Mouse (Mus musculus): ENCODE measurements at regions not wholly inside any gene's neighbourhood (a gene's known extent, or its start where the extent isn't known, plus 50 kb on each side); places are given as distances from the start of the nearest gene placed in this dataset.

GRCm38 (mm10) chr2:137808401-137809230, 447.7 kb upstream of the Btbd3 start:
- H3K36me3 ChIP-seq (replicated peaks; ENCODE audit: control insufficient read depth, insufficient read depth), result no peaks in the 10 kb centered on the region
- DNase-seq (ENCODE audit: low spot score), result peak; percentile 58

GRCm38 (mm10) chr2:137807594-137808295, 448.6 kb upstream of the Btbd3 start:
- no peak for DNase-seq (ENCODE audit: low spot score)
- WGBS, result 58% methylated on average over 5 of the region's 5 CpGs

More at GRCm38 (mm10) chr2:137808401-137809230, 447.7 kb upstream of the Btbd3 start:
- Histone ChIP-seq H3K9ac (peak overlapping the region; percentile 40), H3K4me3 (replicated peaks; ENCODE audit: low read length) (peak overlapping the region; percentile 16), H3K27ac (peak overlapping the region; percentile 16; the same call in 1 of the 2 replicates), H3K9me3 (ENCODE audit: control insufficient read depth, low read length) (no peaks in the 10 kb centered on the region), H3K4me1 (replicated peaks; ENCODE audit: control insufficient read depth, insufficient read depth, low read length) (no peaks in the 10 kb centered on the region), H3K4me2 (replicated peaks) (peak overlapping the region; percentile 46), H3K27me3 (ENCODE audit: control insufficient read depth, insufficient read depth, low read length) (no peaks in the 10 kb centered on the region)
- WGBS, result 39% methylated on average over 13 of the region's 13 CpGs
- peak; percentile 66 for ATAC-seq (ENCODE audit: low FRiP score)

DNA sequence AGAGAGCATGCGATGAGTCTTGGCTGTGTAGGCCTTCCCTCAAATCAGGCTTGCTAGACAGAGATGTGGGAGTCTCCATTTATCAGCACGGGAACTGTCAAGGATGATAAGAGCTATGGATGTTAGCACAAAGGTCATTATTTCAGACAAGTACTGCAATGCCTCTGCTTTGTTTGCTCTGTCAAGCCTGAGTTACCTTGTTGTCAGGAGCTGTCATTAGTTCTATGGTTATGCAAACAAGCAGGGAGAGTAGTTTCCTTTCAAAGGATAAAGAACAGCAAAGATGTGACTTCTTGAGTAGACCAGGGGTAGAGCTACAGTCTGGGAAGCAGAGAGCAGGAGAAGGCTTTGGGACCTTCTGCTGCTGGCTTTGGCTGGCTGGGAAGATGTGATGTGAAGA, 461.5 kb upstream of the Btbd3 start:
- Histone ChIP-seq H3K4me3 (replicated peaks; ENCODE audit: low read length) (no peak overlapping the region), H3K4me2 (replicated peaks) (no peak overlapping the region), H3K4me1 (replicated peaks; ENCODE audit: control insufficient read depth, insufficient read depth, low read length) (no peaks in the 10 kb centered on the region), H3K27me3 (ENCODE audit: control insufficient read depth, insufficient read depth, low read length) (no peaks in the 10 kb centered on the region), H3K27ac (no peak overlapping the region), H3K36me3 (replicated peaks; ENCODE audit: control insufficient read depth, insufficient read depth) (no peaks in the 10 kb centered on the region), H3K9ac (no peak overlapping the region), H3K9me3 (ENCODE audit: control insufficient read depth, low read length) (no peaks in the 10 kb centered on the region)
- DNase-seq (ENCODE audit: low spot score), result no peak
- 12% methylated on average over 2 of the region's 2 CpGs for WGBS
- ATAC-seq (ENCODE audit: low FRiP score), result no peak

More at GRCm38 (mm10) chr2:137807594-137808295, 448.6 kb upstream of the Btbd3 start:
- Histone ChIP-seq H3K27ac (no peak overlapping the region), H3K4me1 (replicated peaks; ENCODE audit: control insufficient read depth, insufficient read depth, low read length) (no peaks in the 10 kb centered on the region), H3K27me3 (ENCODE audit: control insufficient read depth, insufficient read depth, low read length) (no peaks in the 10 kb centered on the region), H3K9me3 (ENCODE audit: control insufficient read depth, low read length) (no peaks in the 10 kb centered on the region), H3K4me2 (replicated peaks) (no peak overlapping the region), H3K36me3 (replicated peaks; ENCODE audit: control insufficient read depth, insufficient read depth) (no peaks in the 10 kb centered on the region), H3K4me3 (replicated peaks; ENCODE audit: low read length) (no peak overlapping the region), H3K9ac (peak overlapping the region; percentile 40; the same call in 1 of the 2 replicates)
- no peak for ATAC-seq (ENCODE audit: low FRiP score)

GRCm38 (mm10) chr2:137784091-137784490, 472.3 kb upstream of the Btbd3 start:
- no peaks in the 10 kb centered on the region for H3K27me3 ChIP-seq (ENCODE audit: control insufficient read depth, insufficient read depth, low read length)
- ATAC-seq (ENCODE audit: low FRiP score), result no peak
- H3K9ac ChIP-seq, result no peak overlapping the region
- H3K4me2 ChIP-seq (replicated peaks), result no peak overlapping the region
- 88% methylated on average over 6 of the region's 6 CpGs for WGBS
- DNase-seq (ENCODE audit: low spot score), result no peak
- H3K27ac ChIP-seq, result no peak overlapping the region
- no peaks in the 10 kb centered on the region for H3K9me3 ChIP-seq (ENCODE audit: control insufficient read depth, low read length)
- H3K4me1 ChIP-seq (replicated peaks; ENCODE audit: control insufficient read depth, insufficient read depth, low read length), result no peaks in the 10 kb centered on the region
- no peak overlapping the region for H3K4me3 ChIP-seq (replicated peaks; ENCODE audit: low read length)
- no peaks in the 10 kb centered on the region for H3K36me3 ChIP-seq (replicated peaks; ENCODE audit: control insufficient read depth, insufficient read depth)

- Histone ChIP-seq H3K27ac (no peak overlapping the region), H3K27me3 (ENCODE audit: control insufficient read depth, insufficient read depth, low read length) (no peaks in the 10 kb centered on the region), H3K4me2 (replicated peaks) (no peak overlapping the region), H3K4me3 (replicated peaks; ENCODE audit: low read length) (no peak overlapping the region), H3K9ac (no peak overlapping the region), H3K4me1 (replicated peaks; ENCODE audit: control insufficient read depth, insufficient read depth, low read length) (no peaks in the 10 kb centered on the region), H3K36me3 (replicated peaks; ENCODE audit: control insufficient read depth, insufficient read depth) (no peaks in the 10 kb centered on the region), H3K9me3 (ENCODE audit: control insufficient read depth, low read length) (no peaks in the 10 kb centered on the region)
- ATAC-seq (ENCODE audit: low FRiP score) (no peak), DNase-seq (ENCODE audit: low spot score) (no peak)
- 97% methylated on average over 3 of the region's 3 CpGs for WGBS
Observed at GRCm38 (mm10) chr2:137777430-137777829, 478.9 kb upstream of the Btbd3 start.

DNA sequence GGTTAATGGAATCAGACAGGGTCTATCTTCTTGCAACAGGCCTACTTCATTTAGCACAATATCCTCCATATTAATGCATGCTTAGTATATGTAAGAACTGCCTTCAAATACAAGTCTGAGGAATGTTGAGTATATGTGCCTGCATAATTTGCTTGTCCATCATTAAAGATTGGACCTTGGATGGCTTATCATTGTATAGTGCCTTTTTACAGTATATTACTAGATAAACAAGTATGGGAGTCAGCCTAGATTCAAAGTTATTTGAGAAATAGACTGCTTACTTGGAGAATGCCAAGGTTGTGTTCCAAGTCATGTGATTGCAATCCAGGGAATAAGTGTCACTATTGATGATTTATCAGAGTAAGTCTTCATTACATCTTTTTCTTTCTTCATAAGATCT, 491.6 kb upstream of the Btbd3 start:
- no peak overlapping the region for H3K9ac ChIP-seq
- H3K4me3 ChIP-seq (replicated peaks; ENCODE audit: low read length), result no peak overlapping the region
- H3K4me1 ChIP-seq (replicated peaks; ENCODE audit: control insufficient read depth, insufficient read depth, low read length), result no peaks in the 10 kb centered on the region
- DNase-seq (ENCODE audit: low spot score) (no peak), ATAC-seq (ENCODE audit: low FRiP score) (no peak)
- H3K27me3 ChIP-seq (ENCODE audit: control insufficient read depth, insufficient read depth, low read length), result no peaks in the 10 kb centered on the region
- H3K27ac ChIP-seq, result no peak overlapping the region
- no peaks in the 10 kb centered on the region for H3K36me3 ChIP-seq (replicated peaks; ENCODE audit: control insufficient read depth, insufficient read depth)
- no peaks in the 10 kb centered on the region for H3K9me3 ChIP-seq (ENCODE audit: control insufficient read depth, low read length)
- H3K4me2 ChIP-seq (replicated peaks), result no peak overlapping the region

DNA sequence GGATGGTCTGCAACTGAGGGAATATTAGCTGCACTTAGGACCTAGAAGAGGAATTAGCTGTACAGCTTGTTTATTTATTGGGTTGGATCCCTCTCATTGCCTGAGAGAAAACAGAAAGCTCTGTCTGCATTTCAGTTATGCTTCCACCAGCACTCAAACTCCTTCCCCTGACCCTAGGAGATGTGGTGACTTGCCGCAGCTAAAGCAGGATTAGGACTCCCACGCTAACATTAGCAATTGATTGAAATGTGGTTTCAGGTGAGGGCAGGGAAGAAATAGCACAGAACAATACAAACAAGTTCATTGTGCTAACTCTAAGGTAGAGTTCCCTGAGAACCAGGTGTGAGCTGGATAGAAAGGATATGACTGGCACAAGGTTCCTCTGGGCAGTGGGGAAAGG, 496.9 kb upstream of the Btbd3 start:
- Histone ChIP-seq H3K4me2 (replicated peaks) (no peak overlapping the region), H3K4me1 (replicated peaks; ENCODE audit: control insufficient read depth, insufficient read depth, low read length) (peaks cover 12% of the 10 kb centered on the region), H3K27me3 (ENCODE audit: control insufficient read depth, insufficient read depth, low read length) (no peaks in the 10 kb centered on the region), H3K4me3 (replicated peaks; ENCODE audit: low read length) (no peak overlapping the region), H3K9ac (no peak overlapping the region), H3K9me3 (ENCODE audit: control insufficient read depth, low read length) (no peaks in the 10 kb centered on the region), H3K36me3 (replicated peaks; ENCODE audit: control insufficient read depth, insufficient read depth) (no peaks in the 10 kb centered on the region), H3K27ac (no peak overlapping the region)
- DNase-seq (ENCODE audit: low spot score), result no peak
- no peak for ATAC-seq (ENCODE audit: low FRiP score)
- WGBS, result 89% methylated on average over 2 of the region's 2 CpGs

DNA sequence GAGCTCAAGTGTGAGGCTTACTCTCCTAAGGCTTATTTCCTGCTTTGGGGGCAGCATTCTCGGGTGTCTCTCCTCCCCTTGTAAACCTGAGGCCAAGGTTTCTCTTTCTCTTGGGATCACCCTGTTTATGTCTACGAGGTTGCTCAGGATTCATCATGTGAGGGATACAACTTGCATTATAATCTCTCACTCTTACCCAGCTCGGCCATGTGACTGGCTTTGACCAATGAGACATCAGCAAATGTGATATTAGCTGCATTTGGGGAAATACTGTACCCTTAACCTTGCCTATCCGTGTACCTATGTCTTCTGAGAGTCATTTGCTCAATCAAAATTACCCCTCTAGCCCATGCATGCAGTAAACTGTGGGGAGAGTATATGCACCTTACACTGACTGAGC, 498.0 kb upstream of the Btbd3 start:
- 84% methylated on average over 4 of the region's 4 CpGs for WGBS

More for the DNA sequence above, 498.0 kb upstream of the Btbd3 start:
- H3K9ac ChIP-seq, result no peak overlapping the region
- H3K27me3 ChIP-seq (ENCODE audit: control insufficient read depth, insufficient read depth, low read length), result no peaks in the 10 kb centered on the region
- no peak for ATAC-seq (ENCODE audit: low FRiP score)
- H3K4me3 ChIP-seq (replicated peaks; ENCODE audit: low read length), result no peak overlapping the region
- H3K4me2 ChIP-seq (replicated peaks), result no peak overlapping the region
- peaks cover 12% of the 10 kb centered on the region for H3K4me1 ChIP-seq (replicated peaks; ENCODE audit: control insufficient read depth, insufficient read depth, low read length)
- no peaks in the 10 kb centered on the region for H3K9me3 ChIP-seq (ENCODE audit: control insufficient read depth, low read length)
- H3K36me3 ChIP-seq (replicated peaks; ENCODE audit: control insufficient read depth, insufficient read depth), result no peaks in the 10 kb centered on the region
- no peak overlapping the region for H3K27ac ChIP-seq
- DNase-seq (ENCODE audit: low spot score), result no peak

Data from hindbrain, embryonic 14.5 days (tissue).